9 mouse cellular contexts compared by ENCODE assay signal in genomic region chr8:47872361-47873107, GRCm38 (mm10). TPM values are rescaled to one million over a fixed set of nuclear protein-coding genes. Genes with fewer than 3 reads are reported as not detected.
DNase-seq lines count a peak whose midpoint lies in the region; TF ChIP-seq lines count a peak whose summit lies in the region.
"Had no signal": no experiment of that assay in that cellular context is flagged by ENCODE, and none has a peak within 500 bp of the region (broad histone marks: within the 10 kb centered on the region; RNA-seq: fewer than 3 reads in every experiment).

No protein-coding gene starts in this region.

- TF ChIP-seq POLR2A in small intestine, adult 2 months (IDR thresholded peaks at IDR 0.05; ENCODE audit: low read depth, low read length) = no peak

- H3K27ac ChIP-seq in embryonic facial prominence, embryonic 10.5 days (replicated peaks) = no peak overlapping the region
- no peak overlapping the region for H3K27ac ChIP-seq in small intestine, adult 2 months (ENCODE audit: insufficient read depth, low read depth, low read length)
- H3K27ac ChIP-seq: liver, embryonic 15.5 days had no signal

- H3K27me3 ChIP-seq in embryonic facial prominence, embryonic 10.5 days (replicated peaks; ENCODE audit: low read depth, poor library complexity, severe bottlenecking) = no peaks in the 10 kb centered on the region
- no peaks in the 10 kb centered on the region for H3K27me3 ChIP-seq in small intestine, adult 2 months (ENCODE audit: control insufficient read depth, insufficient read depth, low read length)
- H3K27me3 ChIP-seq: liver, embryonic 15.5 days had no signal

- H3K36me3 ChIP-seq in embryonic facial prominence, embryonic 10.5 days (replicated peaks) = peaks cover 55% of the 10 kb centered on the region
- H3K36me3 ChIP-seq in small intestine, adult 2 months (ENCODE audit: control insufficient read depth, insufficient read depth, low read length) = no peaks in the 10 kb centered on the region
- H3K36me3 ChIP-seq: liver, embryonic 15.5 days had no signal

- 49% methylated on average over 13 of the region's 13 CpGs for WGBS in embryonic facial prominence, embryonic 10.5 days
- 49% methylated on average over 13 of the region's 13 CpGs for WGBS in small intestine, adult 2 months

- H3K4me1 ChIP-seq in embryonic facial prominence, embryonic 10.5 days = peaks cover 4% of the 10 kb centered on the region; the same call in 1 of the 2 replicates
- no peaks in the 10 kb centered on the region for H3K4me1 ChIP-seq in small intestine, adult 2 months (ENCODE audit: control insufficient read depth, insufficient read depth, insufficient read length, low read length)
- H3K4me1 ChIP-seq: liver, embryonic 15.5 days had no signal

- DNase-seq in cerebellum, postnatal 10 days = peak; percentile 57 to 72
- no peak for DNase-seq in cerebellum, adult 9-11 months
- peak; percentile 71 for DNase-seq in ES-CJ7 (ENCODE audit: low read depth, low spot score)
- DNase-seq in embryonic facial prominence, embryonic 10.5 days (ENCODE audit: low spot score) = peak; percentile 60
- peak; percentile 23 to 66 for DNase-seq in heart, postnatal 14 days
- peak; percentile 36 to 62 for DNase-seq in kidney, postnatal 4 days
- peak; percentile 50 for DNase-seq in lung, postnatal 14 days

- peak; percentile 82; the same call in 1 of the 2 replicates for TF ChIP-seq CTCF in small intestine, adult 2 months (IDR thresholded peaks at IDR 0.05; ENCODE audit: extremely low read depth, insufficient read length, insufficient replicate concordance, low read depth, low read length)

- no peaks in the 10 kb centered on the region for H3K9me3 ChIP-seq in embryonic facial prominence, embryonic 10.5 days
- H3K9me3 ChIP-seq: liver, embryonic 15.5 days had no signal

- intact Hi-C loops in heart, postnatal 14 days (cut with DNase I) = loop anchor here (1.0 to 5.0 kb wide), 2 partner anchors 70 to 144 kb away; no protein-coding TSS in a partner anchor

- H3K4me3 ChIP-seq in embryonic facial prominence, embryonic 10.5 days = no peak overlapping the region
- H3K4me3 ChIP-seq in small intestine, adult 2 months (ENCODE audit: low read depth, low read length) = no peak overlapping the region
- H3K4me3 ChIP-seq: liver, embryonic 15.5 days had no signal

RNA-seq across cellular contexts. Expression of gene Cldn22, which starts 48.3 kb away (rescaled TPM):
- not detected in 2 replicates for polyA plus RNA-seq in embryonic facial prominence, embryonic 10.5 days (2016; fragmentation: Nextera tagmentation; extraction: Ambion mirVana)
- total RNA-seq in heart, postnatal 14 days (2021) = not detected
- 0.43 TPM in 1 of 2 replicates, not detected in the other for polyA plus RNA-seq in small intestine, adult 2 months (2012; rRNA removed)
- polyA plus RNA-seq: liver, embryonic 15.5 days had no signal

RNA-seq across cellular contexts. Expression of gene Cldn24, which starts 50.6 kb away (rescaled TPM):
- polyA plus RNA-seq in embryonic facial prominence, embryonic 10.5 days (2016; fragmentation: Nextera tagmentation; extraction: Ambion mirVana) = not detected in 2 replicates
- not detected for total RNA-seq in heart, postnatal 14 days (2021)
- polyA plus RNA-seq in small intestine, adult 2 months (2012; rRNA removed) = 0.32 TPM in 1 of 2 replicates, not detected in the other
- polyA plus RNA-seq: liver, embryonic 15.5 days had no signal
